Mouse (Mus musculus): ENCODE results near the gene Maea. TPM values are rescaled to one million over a fixed set of nuclear protein-coding genes. Genes with fewer than 3 reads are reported as not detected.
A peak's percentile ranks its signal among the peaks of the same experiment; 100 is the strongest.

The Maea gene
- polyA plus RNA-seq, 1 experiment from 2014 or later = 127 TPM

GRCm38 (mm10) chr5:33377176-33377575, 41.9 kb downstream of the Maea start:
- H3K4me3 ChIP-seq (ENCODE audit: low read depth, low read length) = peak overlapping the region; percentile 63
- 0 out of 2 replicates have a peak, but pooled peaks cover 3% of the 10 kb centered on the region for H3K4me1 ChIP-seq (ENCODE audit: insufficient read depth)
- no peaks in the 10 kb centered on the region for H3K27me3 ChIP-seq (ENCODE audit: insufficient read depth, low read length)
- H3K4me2 ChIP-seq = peak overlapping the region; percentile 89
- H3K9me3 ChIP-seq (ENCODE audit: low read depth, low read length) = no peaks in the 10 kb centered on the region
- peak overlapping the region; percentile 84; the same call in 1 of the 2 replicates for H3K27ac ChIP-seq (ENCODE audit: low read depth)
- TF ChIP-seq CTCF (IDR thresholded peaks at IDR 0.05; ENCODE audit: low read depth) = no peak
- ATAC-seq (ENCODE audit: insufficient read depth) = no peak
- WGBS = 33% methylated on average over 6 of the region's 6 CpGs
- peak overlapping the region; percentile 60; the same call in 1 of the 2 replicates for H3K9ac ChIP-seq
- H3K36me3 ChIP-seq (ENCODE audit: insufficient read depth) = peaks cover 16% of the 10 kb centered on the region
- DNase-seq = peak; percentile 39

- H3K4me1 ChIP-seq (ENCODE audit: insufficient read depth) = 0 out of 2 replicates have a peak, but pooled peaks cover 3% of the 10 kb centered on the region
- peaks cover 12% of the 10 kb centered on the region for H3K36me3 ChIP-seq (ENCODE audit: insufficient read depth)
- H3K9ac ChIP-seq = peak overlapping the region; percentile 60
- TF ChIP-seq CTCF (IDR thresholded peaks at IDR 0.05; ENCODE audit: low read depth) = no peak
- ATAC-seq (ENCODE audit: insufficient read depth) (no peak), DNase-seq (peak; percentile 59)
- no peaks in the 10 kb centered on the region for H3K27me3 ChIP-seq (ENCODE audit: insufficient read depth, low read length)
- H3K27ac ChIP-seq (ENCODE audit: low read depth) = peak overlapping the region; percentile 84
- H3K4me2 ChIP-seq = peak overlapping the region; percentile 89
- no peaks in the 10 kb centered on the region for H3K9me3 ChIP-seq (ENCODE audit: low read depth, low read length)
- under 1% methylated on average over 21 of the region's 21 CpGs for WGBS
- peak overlapping the region; percentile 63 for H3K4me3 ChIP-seq (ENCODE audit: low read depth, low read length)
These were observed 42.5 kb downstream of the Maea start for GRCm38 (mm10) chr5:33377801-33378301.

GRCm38 (mm10) chr5:33378302-33378854, 43.1 kb downstream of the Maea start, which contains the start of gene Uvssa:
Gene Uvssa, plus strand, starts transcription at chr5:33378549.
- peak within 1 kb of the TSS; percentile 97 for H3K27ac ChIP-seq (ENCODE audit: low read depth)
- H3K4me3 ChIP-seq (ENCODE audit: low read depth, low read length) = peak within 1 kb of the TSS; percentile 63
- H3K4me1 ChIP-seq (ENCODE audit: insufficient read depth) = 0 out of 2 replicates have a peak, but pooled peaks cover 3% of the 10 kb centered on the region
- ATAC-seq (ENCODE audit: insufficient read depth) (peak; percentile 99), DNase-seq (peak; percentile 100)
- peak; percentile 60 for TF ChIP-seq CTCF (IDR thresholded peaks at IDR 0.05; ENCODE audit: low read depth)
- peak within 1 kb of the TSS; percentile 89 for H3K4me2 ChIP-seq
- WGBS = under 1% methylated on average over 46 of the region's 46 CpGs
- no peaks in the 10 kb centered on the region for H3K9me3 ChIP-seq (ENCODE audit: low read depth, low read length)
- peak within 1 kb of the TSS; percentile 81 for H3K9ac ChIP-seq
- peaks cover 7% of the 10 kb centered on the region for H3K36me3 ChIP-seq (ENCODE audit: insufficient read depth)
- no peaks in the 10 kb centered on the region for H3K27me3 ChIP-seq (ENCODE audit: insufficient read depth, low read length)

GRCm38 (mm10) chr5:33387550-33387949, 52.2 kb downstream of the Maea start:
- ATAC-seq (ENCODE audit: insufficient read depth) = no peak
- WGBS = 82% methylated on average over 11 of the region's 11 CpGs

GRCm38 (mm10) chr5:33393803-33394202, 58.5 kb downstream of the Maea start:
- Histone ChIP-seq H3K27ac (ENCODE audit: low read depth) (no peak overlapping the region), H3K9me3 (ENCODE audit: low read depth, low read length) (no peaks in the 10 kb centered on the region), H3K4me3 (ENCODE audit: low read depth, low read length) (no peak overlapping the region), H3K4me1 (ENCODE audit: insufficient read depth) (no peaks in the 10 kb centered on the region), H3K9ac (no peak overlapping the region), H3K36me3 (ENCODE audit: insufficient read depth) (peaks cover 18% of the 10 kb centered on the region; the same call in 1 of the 2 replicates), H3K27me3 (ENCODE audit: insufficient read depth, low read length) (no peaks in the 10 kb centered on the region), H3K4me2 (no peak overlapping the region)
- ATAC-seq (ENCODE audit: insufficient read depth) (peak; percentile 60; the same call in 1 of the 2 replicates), DNase-seq (peak; percentile 86)
- peak; percentile 95 for TF ChIP-seq CTCF (IDR thresholded peaks at IDR 0.05; ENCODE audit: low read depth)
- 17% methylated on average over 7 of the region's 7 CpGs for WGBS

More at GRCm38 (mm10) chr5:33387550-33387949, 52.2 kb downstream of the Maea start:
- H3K4me2 ChIP-seq = no peak overlapping the region
- no peak for DNase-seq
- no peak overlapping the region for H3K9ac ChIP-seq
- peaks cover 25% of the 10 kb centered on the region; the same call in 1 of the 2 replicates for H3K36me3 ChIP-seq (ENCODE audit: insufficient read depth)
- H3K9me3 ChIP-seq (ENCODE audit: low read depth, low read length) = no peaks in the 10 kb centered on the region
- no peaks in the 10 kb centered on the region for H3K4me1 ChIP-seq (ENCODE audit: insufficient read depth)
- no peak for TF ChIP-seq CTCF (IDR thresholded peaks at IDR 0.05; ENCODE audit: low read depth)
- no peaks in the 10 kb centered on the region for H3K27me3 ChIP-seq (ENCODE audit: insufficient read depth, low read length)
- no peak overlapping the region for H3K27ac ChIP-seq (ENCODE audit: low read depth)
- H3K4me3 ChIP-seq (ENCODE audit: low read depth, low read length) = no peak overlapping the region

GRCm38 (mm10) chr5:33395693-33396092, 60.4 kb downstream of the Maea start:
- Histone ChIP-seq H3K9ac (no peak overlapping the region), H3K4me2 (no peak overlapping the region), H3K9me3 (ENCODE audit: low read depth, low read length) (no peaks in the 10 kb centered on the region), H3K27ac (ENCODE audit: low read depth) (no peak overlapping the region), H3K4me1 (ENCODE audit: insufficient read depth) (no peaks in the 10 kb centered on the region), H3K36me3 (ENCODE audit: insufficient read depth) (peaks cover 14% of the 10 kb centered on the region; the same call in 1 of the 2 replicates), H3K27me3 (ENCODE audit: insufficient read depth, low read length) (no peaks in the 10 kb centered on the region), H3K4me3 (ENCODE audit: low read depth, low read length) (no peak overlapping the region)
- no peak for DNase-seq
- no peak for ATAC-seq (ENCODE audit: insufficient read depth)
- no peak for TF ChIP-seq CTCF (IDR thresholded peaks at IDR 0.05; ENCODE audit: low read depth)
- 89% methylated on average over 11 of the region's 11 CpGs for WGBS

GRCm38 (mm10) chr5:33396828-33397227, 61.5 kb downstream of the Maea start:
- WGBS = 73% methylated on average over 7 of the region's 7 CpGs

More at GRCm38 (mm10) chr5:33396828-33397227, 61.5 kb downstream of the Maea start:
- TF ChIP-seq CTCF (IDR thresholded peaks at IDR 0.05; ENCODE audit: low read depth) = no peak
- ATAC-seq (ENCODE audit: insufficient read depth) (no peak), DNase-seq (no peak)
- Histone ChIP-seq H3K27me3 (ENCODE audit: insufficient read depth, low read length) (no peaks in the 10 kb centered on the region), H3K9ac (no peak overlapping the region), H3K9me3 (ENCODE audit: low read depth, low read length) (no peaks in the 10 kb centered on the region), H3K4me2 (no peak overlapping the region), H3K36me3 (ENCODE audit: insufficient read depth) (peaks cover 7% of the 10 kb centered on the region; the same call in 1 of the 2 replicates), H3K27ac (ENCODE audit: low read depth) (no peak overlapping the region), H3K4me1 (ENCODE audit: insufficient read depth) (no peaks in the 10 kb centered on the region), H3K4me3 (ENCODE audit: low read depth, low read length) (no peak overlapping the region)

All from lung, embryonic 14.5 days (tissue).